Mouse (Mus musculus) kidney, adult 2 months (tissue): ENCODE measurements around the gene Cela1. TPM values are rescaled to one million over a fixed set of nuclear protein-coding genes. Genes with fewer than 3 reads are reported as not detected.

Source experiments
- DNase-seq: peaks from one replicate; pipeline ENCODE4 v3.0.0; 2021
- H3K27ac ChIP-seq: fragments of 200-500 bp; 2 replicates; pipeline ENCODE4 v1.5.1; 2012; ENCODE audit warnings: low read depth, low read length, control low read depth, inconsistent platforms; ENCODE audit not compliant: insufficient read depth
- H3K27me3 ChIP-seq: fragments of 200-500 bp; replicated peaks from 2 replicates; pipeline ENCODE4 v1.6.1; 2012; ENCODE audit warnings: mild to moderate bottlenecking, moderate library complexity, low read length, inconsistent platforms; ENCODE audit not compliant: control insufficient read depth, insufficient read depth
- H3K36me3 ChIP-seq: fragments of 200-500 bp; 2 replicates; pipeline ENCODE4 v1.6.1; 2012; ENCODE audit warnings: mild to moderate bottlenecking, moderate library complexity, low read length, inconsistent platforms; ENCODE audit not compliant: control insufficient read depth, insufficient read depth
- H3K4me1 ChIP-seq: fragments of 200-500 bp; 2 replicates; pipeline ENCODE4 v1.6.1; 2011; ENCODE audit warnings: low read length; ENCODE audit not compliant: control insufficient read depth, insufficient read depth
- H3K4me3 ChIP-seq: fragments of 200-500 bp; 2 replicates; pipeline ENCODE4 v1.5.1; 2011; ENCODE audit warnings: mild to moderate bottlenecking, low read depth, low read length, control low read depth; ENCODE audit not compliant: insufficient read depth
- CTCF ChIP-seq: fragments of 200-500 bp; conservative IDR thresholded peaks from 2 replicates; pipeline ENCODE4 v1.5.1; 2011; ENCODE audit warnings: low read depth, mild to moderate bottlenecking, control low read depth, low read length, moderate library complexity, mixed read lengths; ENCODE audit not compliant: insufficient read depth, insufficient read length
- POLR2A ChIP-seq: fragments of 200-500 bp; IDR thresholded peaks from one replicate; pipeline ENCODE4 v1.6.1; 2011; ENCODE audit warnings: low read depth, low read length, control low read depth
- WGBS: fragments of 180-500 bp; shearing (Covaris S2); methylation state at CpG from one replicate; pipeline ENCODE4 v1.1.7; 2018; 5-methylcytosine and 5-hydroxymethylcytosine counted together
- polyA plus RNA-seq: library from polyadenylated mRNA; depleted of rRNA; stranded (reverse); fragments of >200 nt; gene quantifications from 2 replicates; pipeline ENCODE4 v1.2.3, GENCODE M21; 2012

Cela1 gene
- polyA plus RNA-seq, 1 experiment, result 456 TPM

DNA sequence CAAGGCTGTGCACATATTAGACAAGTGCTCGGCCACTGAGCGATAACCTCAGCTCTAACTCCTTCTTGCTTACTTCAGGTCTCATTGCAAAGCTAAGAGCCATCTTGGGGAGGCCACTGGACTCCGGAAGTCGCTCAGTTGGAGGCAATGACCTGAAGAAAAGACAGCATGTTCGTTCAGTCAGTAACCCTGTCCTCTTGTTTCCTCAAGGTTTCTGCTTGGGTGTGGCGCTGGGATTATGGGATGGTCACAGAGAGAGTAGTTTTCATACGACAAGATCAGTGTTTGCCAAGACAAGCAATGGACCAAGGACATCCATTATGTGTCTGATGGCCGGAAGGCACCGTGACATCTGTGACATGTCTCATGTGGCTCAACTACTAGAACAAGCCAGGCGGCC lies 13.2 kb downstream of the Cela1 start:
- peaks cover 12% of the 10 kb centered on the region; the same call in 1 of the 2 replicates for H3K4me1 ChIP-seq
- DNase-seq, result no peak
- H3K27me3 ChIP-seq, result no peaks in the 10 kb centered on the region
- TF ChIP-seq CTCF, result no peak
- TF ChIP-seq POLR2A, result no peak
- H3K27ac ChIP-seq, result no peak overlapping the region
- 69% methylated on average over 10 of the region's 10 CpGs for WGBS
- H3K36me3 ChIP-seq, result no peaks in the 10 kb centered on the region
- H3K4me3 ChIP-seq, result no peak overlapping the region

DNA sequence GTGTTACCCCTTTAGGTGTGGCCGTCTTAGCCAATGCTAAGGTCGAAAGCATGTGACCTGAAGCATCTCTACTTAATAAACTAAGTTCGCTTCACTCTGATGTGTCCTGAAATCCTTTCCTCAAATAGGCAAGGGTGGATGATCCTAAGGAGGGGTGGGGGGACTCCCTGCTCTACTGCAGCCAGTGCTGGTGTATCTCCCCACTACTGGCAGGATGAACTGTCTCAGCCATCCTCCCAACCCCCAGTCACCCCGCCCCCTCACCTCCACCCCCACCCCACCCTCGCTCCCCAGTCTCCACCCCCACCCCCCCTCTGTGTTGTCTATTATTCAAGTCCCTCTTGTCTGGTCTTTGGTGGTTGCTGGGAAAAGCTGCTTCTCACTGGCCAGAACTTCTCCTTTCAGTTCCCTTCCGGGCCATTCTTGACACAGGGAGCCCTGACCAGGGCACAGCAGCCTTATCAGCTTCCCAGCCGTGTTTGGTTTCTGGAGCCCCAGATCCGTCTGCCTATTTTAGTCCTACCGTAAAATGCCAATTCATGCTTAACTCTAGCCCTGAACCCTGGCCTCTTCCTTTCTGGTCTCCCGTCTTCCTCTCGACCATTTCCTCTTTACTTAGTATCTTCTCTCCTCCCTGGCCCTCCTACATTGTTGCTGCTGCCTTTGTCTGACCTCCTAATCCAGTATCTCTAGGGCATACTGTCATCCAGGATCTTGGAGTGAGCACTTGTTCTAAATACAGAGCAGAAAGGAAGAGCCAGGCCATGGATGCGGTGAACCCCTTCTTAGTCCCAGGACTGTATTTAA lies 13.9 kb downstream of the Cela1 start:
- H3K4me3 ChIP-seq, result no peak overlapping the region
- no peaks in the 10 kb centered on the region for H3K36me3 ChIP-seq
- TF ChIP-seq POLR2A (no peak), CTCF (no peak)
- peaks cover 8% of the 10 kb centered on the region; the same call in 1 of the 2 replicates for H3K4me1 ChIP-seq
- DNase-seq, result no peak
- no peak overlapping the region for H3K27ac ChIP-seq
- no peaks in the 10 kb centered on the region for H3K27me3 ChIP-seq
- 58% methylated on average over 12 of the region's 12 CpGs for WGBS

DNA sequence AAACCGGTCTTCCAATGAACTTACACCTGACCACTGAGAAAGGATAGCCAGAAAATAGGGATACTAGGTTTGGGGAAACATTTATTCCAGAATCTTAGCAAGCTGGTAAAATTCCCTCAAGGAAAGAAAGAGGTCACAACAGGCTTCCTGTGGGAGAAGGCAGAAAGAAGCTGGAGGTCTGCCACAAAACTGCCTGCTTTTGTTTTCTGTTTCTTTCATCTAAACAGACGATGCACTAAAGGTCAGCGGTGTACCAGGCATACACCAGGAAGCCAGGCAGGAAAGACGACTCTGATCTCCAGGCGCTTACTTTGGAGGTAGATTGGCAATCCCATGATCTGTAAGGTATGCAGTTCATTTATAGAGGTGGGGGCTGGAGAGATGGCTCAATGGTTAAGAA lies 16.9 kb downstream of the Cela1 start:
- peak; percentile 35 for DNase-seq
- H3K27me3 ChIP-seq, result no peaks in the 10 kb centered on the region
- H3K4me1 ChIP-seq, result no peaks in the 10 kb centered on the region; the same call in 1 of the 2 replicates
- WGBS, result 65% methylated on average over 5 of the region's 5 CpGs
- no peak overlapping the region for H3K27ac ChIP-seq
- TF ChIP-seq CTCF (no peak), POLR2A (no peak)
- H3K4me3 ChIP-seq, result no peak overlapping the region
- no peaks in the 10 kb centered on the region for H3K36me3 ChIP-seq

DNA sequence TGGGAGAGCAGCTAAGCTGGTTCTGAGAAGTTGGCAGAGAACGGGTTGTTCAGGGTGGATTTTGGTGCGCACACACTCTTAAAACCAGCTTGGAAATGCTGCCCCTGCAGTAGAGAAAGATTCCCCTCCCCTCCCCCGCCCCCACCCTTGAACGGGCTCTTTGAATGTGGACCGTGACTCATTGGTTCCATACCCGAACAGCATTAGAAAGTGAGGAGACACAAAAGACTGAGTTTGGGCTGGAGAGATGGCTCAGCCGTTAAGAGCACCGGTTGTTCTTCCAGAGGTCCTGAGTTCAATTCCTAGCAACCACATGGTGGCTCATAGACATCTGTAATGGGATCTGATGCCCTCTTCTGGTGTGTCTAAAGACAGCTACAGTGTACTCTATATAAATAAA lies 17.7 kb downstream of the Cela1 start:
- DNase-seq, result no peak

DNA sequence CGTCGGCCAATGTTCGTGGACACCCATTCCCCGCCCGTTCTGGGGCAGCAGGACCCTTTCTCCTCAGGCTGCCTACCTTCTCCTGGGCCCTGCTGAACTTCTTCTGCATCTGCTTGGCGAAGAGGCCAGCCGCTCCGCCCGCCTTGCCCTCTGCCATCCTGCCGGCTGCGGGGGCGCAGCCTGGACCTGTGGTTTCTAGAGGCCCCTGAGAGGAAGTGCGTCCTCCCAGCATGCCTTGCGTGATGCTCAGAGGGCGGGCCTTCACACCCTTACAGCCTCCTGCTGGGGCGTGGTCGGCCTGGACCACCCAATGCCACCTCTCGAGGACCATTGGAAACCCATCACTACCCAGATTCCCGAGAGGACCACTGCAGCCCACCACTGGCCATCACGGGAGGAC lies 18.4 kb downstream of the Cela1 start, which contains the start of gene Bin2:
TSS of gene Bin2 (minus strand) at position 217 of the 400 bp plus-strand sequence.
- no peaks in the 10 kb centered on the region for H3K36me3 ChIP-seq
- H3K4me1 ChIP-seq, result no peaks in the 10 kb centered on the region; the same call in 1 of the 2 replicates
- no peak for DNase-seq
- H3K27me3 ChIP-seq, result no peaks in the 10 kb centered on the region
- no peak within 1 kb of the TSS for H3K27ac ChIP-seq
- 87% methylated on average over 20 of the region's 20 CpGs for WGBS
- H3K4me3 ChIP-seq, result no peak within 1 kb of the TSS; the same call in none of the 2 replicates
- TF ChIP-seq CTCF (no peak), POLR2A (no peak)

More for the DNA sequence above, 17.7 kb downstream of the Cela1 start:
- WGBS, result 84% methylated on average over 8 of the region's 8 CpGs
- TF ChIP-seq CTCF (no peak), POLR2A (no peak)
- Histone ChIP-seq H3K4me1 (no peaks in the 10 kb centered on the region; the same call in 1 of the 2 replicates), H3K36me3 (no peaks in the 10 kb centered on the region), H3K27me3 (no peaks in the 10 kb centered on the region), H3K27ac (no peak overlapping the region), H3K4me3 (no peak overlapping the region)

DNA sequence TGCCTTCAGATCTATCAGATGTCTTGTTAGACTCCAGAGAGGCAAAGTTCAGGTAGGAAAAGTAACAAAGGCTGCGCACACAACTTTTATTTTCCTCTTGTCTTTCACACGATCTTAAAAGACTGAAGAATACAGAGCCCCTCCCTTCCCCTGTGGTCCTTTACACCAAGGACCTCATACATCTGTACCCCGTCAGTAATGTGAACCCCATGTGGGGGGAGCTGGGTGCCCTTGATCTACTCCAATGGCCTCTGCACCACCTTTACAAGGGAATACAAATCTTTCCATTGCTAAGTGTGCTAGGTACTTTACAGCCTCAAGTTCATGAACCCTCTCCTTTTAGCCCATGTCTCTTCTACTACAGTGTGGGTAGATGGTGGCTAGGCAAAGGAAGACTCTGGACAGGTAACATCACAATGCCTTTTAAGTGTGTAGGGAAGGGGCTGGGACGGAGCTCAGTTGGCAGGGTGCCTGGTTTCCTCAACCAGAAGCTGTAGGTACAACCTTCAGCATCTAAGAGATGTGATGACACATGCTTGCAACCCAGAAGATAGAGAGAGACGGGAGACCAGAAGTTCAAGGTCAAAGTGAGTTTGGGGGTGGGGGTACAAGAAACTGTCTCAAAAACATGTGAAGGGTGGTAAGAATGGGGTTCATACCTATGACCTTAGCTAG lies 19.7 kb downstream of the Cela1 start:
- Histone ChIP-seq H3K4me1 (no peaks in the 10 kb centered on the region; the same call in 1 of the 2 replicates), H3K36me3 (no peaks in the 10 kb centered on the region), H3K27me3 (no peaks in the 10 kb centered on the region), H3K4me3 (no peak overlapping the region), H3K27ac (no peak overlapping the region)
- no peak for DNase-seq
- WGBS, result 83% methylated on average over 5 of the region's 5 CpGs
- TF ChIP-seq POLR2A (no peak), CTCF (no peak)

DNA sequence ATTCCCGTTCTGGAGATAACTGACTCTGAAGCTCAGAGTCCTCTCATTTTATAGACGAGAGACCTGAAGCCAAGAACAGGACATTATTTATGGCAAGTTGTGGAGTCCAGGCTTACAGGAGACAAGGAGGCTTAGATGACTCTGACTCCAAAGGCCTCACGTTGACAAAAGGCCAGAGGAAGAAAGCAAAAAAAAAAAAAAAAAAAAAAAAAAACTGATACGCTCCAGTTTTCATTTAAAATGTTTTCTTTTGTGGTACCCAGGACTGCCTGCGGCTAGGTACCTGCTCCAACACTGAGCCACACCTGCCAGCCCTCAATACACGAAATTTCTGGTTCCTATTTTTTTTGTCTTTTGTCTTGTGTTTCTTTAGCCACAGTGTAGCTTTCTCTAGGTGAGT lies 20.3 kb downstream of the Cela1 start:
- Histone ChIP-seq H3K27me3 (no peaks in the 10 kb centered on the region), H3K36me3 (no peaks in the 10 kb centered on the region), H3K4me1 (no peaks in the 10 kb centered on the region; the same call in 1 of the 2 replicates), H3K27ac (no peak overlapping the region), H3K4me3 (no peak overlapping the region)
- no peak for DNase-seq
- TF ChIP-seq POLR2A (no peak), CTCF (no peak)
- 53% methylated on average over 6 of the region's 6 CpGs for WGBS
